Mouse (Mus musculus) cerebellum, adult (tissue): ENCODE data around the gene Ftsj3.
A peak's percentile ranks its signal among the peaks of the same experiment; 100 is the strongest.
"Not testable (repeated sequence)": the region's sequence is repeated elsewhere in the genome, so short reads cannot be mapped to it uniquely, and the experiment has no call there.

Experiments used
- ATAC-seq: cut with Nextera tagmentation; 2 replicates; pipeline ENCODE4 v1.9.2; 2017; ENCODE audit warnings: mild to moderate bottlenecking, moderate library complexity, mixed read lengths; ENCODE audit not compliant: insufficient number of reproducible peaks, low FRiP score, low TSS enrichment

The Ftsj3 gene

GRCm38 (mm10) chr11:106271131-106271793, 15.4 kb upstream of the Ftsj3 start:
- ATAC-seq, result no peak

GRCm38 (mm10) chr11:106269060-106269431, 13.2 kb upstream of the Ftsj3 start:
- no peak for ATAC-seq

- peak; percentile 51; the same call in 1 of the 2 replicates for ATAC-seq
Measured at GRCm38 (mm10) chr11:106268326-106269059, 12.6 kb upstream of the Ftsj3 start.

- ATAC-seq, result peak; percentile 23; the same call in 1 of the 2 replicates
Measured at GRCm38 (mm10) chr11:106267871-106268270, 12.0 kb upstream of the Ftsj3 start.

- ATAC-seq, result peak; percentile 50; the same call in 1 of the 2 replicates
Measured at GRCm38 (mm10) chr11:106267311-106267852, 11.5 kb upstream of the Ftsj3 start.

- no peak for ATAC-seq
Measured at GRCm38 (mm10) chr11:106266431-106266830, 10.6 kb upstream of the Ftsj3 start.

- no peak for ATAC-seq
Measured at GRCm38 (mm10) chr11:106265570-106265969, 9.7 kb upstream of the Ftsj3 start.

- no peak for ATAC-seq
Measured at GRCm38 (mm10) chr11:106264988-106265387, 9.1 kb upstream of the Ftsj3 start.

GRCm38 (mm10) chr11:106263963-106264362, 8.1 kb upstream of the Ftsj3 start:
- no peak for ATAC-seq

GRCm38 (mm10) chr11:106260826-106261450, 5.1 kb upstream of the Ftsj3 start:
- ATAC-seq, result no peak

GRCm38 (mm10) chr11:106256775-106257174, 896 bp upstream of the Ftsj3 start:
- ATAC-seq, result no peak

- no peak for ATAC-seq
Measured at GRCm38 (mm10) chr11:106255174-106255573, 705 bp downstream of the Ftsj3 start.

- ATAC-seq, result no peak
Measured at GRCm38 (mm10) chr11:106254767-106255166, 1.1 kb downstream of the Ftsj3 start.

GRCm38 (mm10) chr11:106249326-106249725, 6.6 kb downstream of the Ftsj3 start:
- ATAC-seq, result no peak

- ATAC-seq, result no peak
Measured at GRCm38 (mm10) chr11:106246834-106247233, 9.0 kb downstream of the Ftsj3 start.

- ATAC-seq, result not testable (repeated sequence)
Measured at GRCm38 (mm10) chr11:106233978-106234377, 21.9 kb downstream of the Ftsj3 start.

- no peak for ATAC-seq
Measured at GRCm38 (mm10) chr11:106220603-106221002, 35.3 kb downstream of the Ftsj3 start.

GRCm38 (mm10) chr11:106216730-106217490, 39.0 kb downstream of the Ftsj3 start, which contains the start of gene Ddx42:
Gene Ddx42, plus strand, starts transcription at chr11:106216926.
- ATAC-seq, result peak; percentile 85

- peak; percentile 96 for ATAC-seq
Measured at GRCm38 (mm10) chr11:106215927-106216729, 39.8 kb downstream of the Ftsj3 start, which contains the start of gene Ccdc47. Gene Ccdc47, minus strand, starts transcription at chr11:106216344.
